Mouse (Mus musculus) heart, postnatal 0 days (tissue): ENCODE measurements around the gene Theg.

Experiments
- CTCF ChIP-seq: IDR thresholded peaks from 2 replicates; pipeline ENCODE4 v1.5.1; 2016; ENCODE audit warnings: antibody characterized with exemption, control low read depth, low read depth
- EP300 ChIP-seq: IDR thresholded peaks from 2 replicates; pipeline ENCODE4 v1.6.1; 2016; ENCODE audit warnings: antibody characterized with exemption, low read depth

DNA sequence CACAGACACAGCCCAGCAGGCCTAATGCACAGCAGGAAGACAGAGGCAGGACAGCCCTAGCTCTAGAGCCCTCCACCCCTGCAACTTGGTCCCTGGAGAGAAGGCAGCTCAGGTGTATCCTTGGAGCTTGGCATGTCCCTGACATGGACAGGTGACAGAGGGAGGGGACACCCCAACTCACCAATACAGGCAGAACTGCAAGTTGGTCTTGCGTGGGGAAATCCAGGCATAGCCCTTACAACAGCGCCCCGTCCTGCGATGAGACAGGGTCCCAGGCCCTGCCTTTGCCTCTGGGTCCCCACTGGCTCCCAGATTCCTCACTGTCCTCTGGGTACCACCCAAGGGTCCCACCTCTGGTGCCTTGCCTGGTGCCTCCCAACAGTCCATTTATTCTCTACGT is 1.4 kb downstream of the Theg start:
- TF ChIP-seq EP300 (no peak), CTCF (no peak)
